Mouse (Mus musculus) liver, postnatal 0 days (tissue): Measurements from ENCODE around the gene Ip6k3.

Experiments used
- CTCF ChIP-seq: sonication (generic); IDR thresholded peaks from 2 replicates; pipeline ENCODE4 v1.5.1; 2016; ENCODE audit warnings: antibody characterized with exemption, low read depth
- EP300 ChIP-seq: IDR thresholded peaks from 2 replicates; pipeline ENCODE4 v1.6.1; 2016; ENCODE audit warnings: antibody characterized with exemption, low read depth, mild to moderate bottlenecking

DNA sequence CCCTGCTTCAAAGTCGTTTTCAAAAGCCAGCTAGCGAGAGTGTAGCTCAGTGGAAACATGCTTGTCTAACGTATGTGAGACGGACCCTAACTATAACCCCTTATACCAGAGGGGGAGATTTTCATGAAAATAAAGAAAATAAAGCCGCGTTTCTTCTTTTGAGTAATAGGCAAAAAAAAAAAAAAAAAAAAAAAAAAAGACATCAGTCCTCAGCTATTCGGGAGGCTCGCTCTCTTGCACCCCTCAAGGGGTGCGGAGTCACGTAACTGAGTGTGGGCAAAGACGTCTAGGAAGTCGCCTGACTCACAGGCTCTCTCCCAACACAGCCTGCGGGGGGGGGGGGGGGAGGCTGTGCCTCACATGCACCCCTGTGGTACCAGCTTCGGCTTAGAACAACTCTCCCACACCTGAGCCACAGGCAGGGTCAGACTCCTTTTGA lies 35.3 kb upstream of the Ip6k3 start:
- no peak for TF ChIP-seq CTCF
- TF ChIP-seq EP300 = no peak
